Mouse (Mus musculus): ENCODE measurements at regions not wholly inside any gene's neighbourhood (a gene's known extent, or its start where the extent isn't known, plus 50 kb on each side); places are given as distances from the start of the nearest gene placed in this dataset.
A peak's percentile ranks its signal among the peaks of the same experiment; 100 is the strongest.

- Histone ChIP-seq H3K4me3 (ENCODE audit: insufficient read depth, poor library complexity, severe bottlenecking) (no peak overlapping the region), H3ac (ENCODE audit: control insufficient read depth, insufficient read length, low read depth) (no peak overlapping the region), H3K27me3 (ENCODE audit: control insufficient read depth, insufficient read depth, insufficient read length) (no peaks in the 10 kb centered on the region)
Observed at GRCm38 (mm10) chr6:31053003-31053402, 94.1 kb upstream of the Klf14 start.

DNA sequence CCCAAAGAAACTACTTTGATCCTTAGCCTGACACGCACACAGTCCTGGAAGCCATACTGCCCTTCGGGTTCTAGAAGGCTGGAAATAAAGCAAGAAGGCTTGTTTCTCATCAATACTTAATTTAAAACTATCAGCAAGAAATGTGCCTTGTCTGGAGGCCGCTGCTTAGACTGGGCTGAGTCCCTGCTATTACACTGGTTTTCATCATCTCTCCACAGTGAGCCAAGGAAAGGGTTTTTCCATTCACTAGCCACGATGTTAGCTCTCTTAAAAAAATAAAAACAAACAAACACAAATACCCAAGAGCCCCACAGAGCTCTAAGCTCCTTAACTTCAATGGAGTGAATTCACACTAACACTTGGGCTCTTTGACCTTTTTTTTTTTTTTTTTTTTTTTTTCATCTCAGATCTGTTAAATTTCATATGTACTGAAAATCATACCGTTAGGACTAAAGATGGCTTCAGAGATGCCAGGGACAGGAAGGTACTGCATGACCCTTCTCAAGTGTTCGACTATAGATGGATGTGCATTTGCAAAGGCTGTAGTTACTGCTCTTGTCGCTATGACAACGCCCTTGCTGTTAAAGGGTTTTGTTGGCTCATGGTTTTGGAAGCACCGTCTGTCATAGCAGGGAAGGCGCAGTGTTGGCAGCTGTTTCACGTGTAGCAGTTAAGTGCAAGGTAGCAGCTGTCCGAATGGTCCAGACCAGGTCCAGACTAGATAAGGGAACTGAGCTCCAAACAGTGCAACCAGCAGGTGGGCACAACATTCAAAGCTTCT is 98.1 kb upstream of the Klf14 start:
- Histone ChIP-seq H3K79me3 (ENCODE audit: low read depth) (peaks cover 8% of the 10 kb centered on the region), H3K36me3 (ENCODE audit: control insufficient read depth, insufficient read depth) (peaks cover 80% of the 10 kb centered on the region), H3K79me2 (ENCODE audit: control insufficient read depth, insufficient read depth) (peaks cover 24% of the 10 kb centered on the region), H3ac (ENCODE audit: control insufficient read depth, insufficient read length, low read depth) (no peak overlapping the region), H3K4me3 (ENCODE audit: insufficient read depth, poor library complexity, severe bottlenecking) (no peak overlapping the region), H3K27me3 (ENCODE audit: control insufficient read depth, insufficient read depth, insufficient read length) (no peaks in the 10 kb centered on the region)
- TF ChIP-seq MYOG (IDR thresholded peaks at IDR 0.05; ENCODE audit: control insufficient read depth, extremely low read depth, insufficient read length), result no peak
- TF ChIP-seq CTCF (IDR thresholded peaks at IDR 0.05; ENCODE audit: control insufficient read depth, insufficient read depth, insufficient read length), result no peak
- no peak for TF ChIP-seq FOSL1 (IDR thresholded peaks at IDR 0.05; ENCODE audit: insufficient read depth, low read length, poor library complexity, severe bottlenecking)
- TF ChIP-seq CEBPB (IDR thresholded peaks at IDR 0.05; ENCODE audit: low read depth), result no peak
- no peak for TF ChIP-seq USF1 (IDR thresholded peaks at IDR 0.05; ENCODE audit: low read depth)
- TF ChIP-seq MAX (IDR thresholded peaks at IDR 0.05), result no peak
- TF ChIP-seq MYOD1 (IDR thresholded peaks at IDR 0.05; ENCODE audit: control insufficient read depth, insufficient read length, low read depth), result no peak

More at GRCm38 (mm10) chr6:31053003-31053402, 94.1 kb upstream of the Klf14 start:
- TF ChIP-seq CTCF (IDR thresholded peaks at IDR 0.05; ENCODE audit: control insufficient read depth, insufficient read depth, insufficient read length), result no peak
- no peak for TF ChIP-seq FOSL1 (IDR thresholded peaks at IDR 0.05; ENCODE audit: insufficient read depth, low read length, poor library complexity, severe bottlenecking)
- peak; percentile 72 for TF ChIP-seq MAX (IDR thresholded peaks at IDR 0.05)
- peak; percentile 66 for TF ChIP-seq USF1 (IDR thresholded peaks at IDR 0.05; ENCODE audit: low read depth)
- no peaks in the 10 kb centered on the region for H3K79me2 ChIP-seq (ENCODE audit: control insufficient read depth, insufficient read depth)
- H3K79me3 ChIP-seq (ENCODE audit: low read depth), result no peaks in the 10 kb centered on the region
- H3K36me3 ChIP-seq (ENCODE audit: control insufficient read depth, insufficient read depth), result peaks cover 40% of the 10 kb centered on the region

DNA sequence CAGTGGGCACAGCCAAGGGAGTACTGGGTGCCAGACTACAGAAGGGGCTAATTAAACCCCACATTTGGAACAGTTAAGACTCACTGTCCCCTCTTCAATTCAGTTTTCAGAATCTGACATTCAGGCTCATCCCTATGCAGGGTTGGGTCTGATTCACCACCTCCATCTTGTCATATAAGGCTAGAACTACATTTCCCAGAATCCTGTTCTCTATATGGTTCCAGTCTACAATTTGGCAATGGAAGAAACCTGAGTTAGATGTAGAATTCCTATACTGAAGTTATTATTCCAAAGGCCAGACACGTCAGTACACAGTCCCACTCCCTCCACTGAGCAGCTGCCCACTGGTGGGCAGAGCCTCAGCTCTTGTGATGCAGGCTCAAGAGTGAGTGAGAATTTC is 99.4 kb upstream of the Klf14 start:
- Histone ChIP-seq H3K4me3 (ENCODE audit: insufficient read depth, poor library complexity, severe bottlenecking) (no peak overlapping the region), H3K79me3 (ENCODE audit: low read depth) (peaks cover 9% of the 10 kb centered on the region), H3K36me3 (ENCODE audit: control insufficient read depth, insufficient read depth) (peaks cover 93% of the 10 kb centered on the region), H3K27me3 (ENCODE audit: control insufficient read depth, insufficient read depth, insufficient read length) (no peaks in the 10 kb centered on the region), H3K79me2 (ENCODE audit: control insufficient read depth, insufficient read depth) (peaks cover 36% of the 10 kb centered on the region), H3ac (ENCODE audit: control insufficient read depth, insufficient read length, low read depth) (no peak overlapping the region)
- no peak for TF ChIP-seq MYOD1 (IDR thresholded peaks at IDR 0.05; ENCODE audit: control insufficient read depth, insufficient read length, low read depth)
- no peak for TF ChIP-seq CTCF (IDR thresholded peaks at IDR 0.05; ENCODE audit: control insufficient read depth, insufficient read depth, insufficient read length)
- no peak for TF ChIP-seq FOSL1 (IDR thresholded peaks at IDR 0.05; ENCODE audit: insufficient read depth, low read length, poor library complexity, severe bottlenecking)
- TF ChIP-seq CEBPB (IDR thresholded peaks at IDR 0.05; ENCODE audit: low read depth), result no peak
- no peak for TF ChIP-seq MAX (IDR thresholded peaks at IDR 0.05)
- TF ChIP-seq MYOG (IDR thresholded peaks at IDR 0.05; ENCODE audit: control insufficient read depth, extremely low read depth, insufficient read length), result no peak
- TF ChIP-seq USF1 (IDR thresholded peaks at IDR 0.05; ENCODE audit: low read depth), result no peak

DNA sequence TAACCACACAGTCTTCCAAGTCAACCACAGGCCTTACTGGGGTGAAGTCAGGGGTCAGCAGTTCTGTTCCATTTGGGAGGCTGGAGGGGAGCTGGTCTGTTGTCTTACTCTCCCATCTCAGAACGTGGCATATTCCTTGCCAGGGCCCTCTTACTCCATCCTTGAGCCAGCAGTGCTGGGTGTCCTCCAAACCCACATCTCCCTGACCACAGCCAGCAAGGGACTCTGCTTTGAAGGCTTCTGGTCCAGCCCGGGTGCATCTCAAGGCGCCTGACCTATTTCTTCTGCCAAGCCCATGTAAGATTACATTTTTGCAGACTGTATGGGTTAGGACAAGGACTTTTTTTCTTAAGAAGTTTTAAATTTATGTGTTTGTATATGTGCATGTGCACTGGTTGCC is 100.1 kb upstream of the Klf14 start:
- Histone ChIP-seq H3K27me3 (ENCODE audit: control insufficient read depth, insufficient read depth, insufficient read length) (no peaks in the 10 kb centered on the region), H3K79me3 (ENCODE audit: low read depth) (peaks cover 9% of the 10 kb centered on the region), H3K79me2 (ENCODE audit: control insufficient read depth, insufficient read depth) (peaks cover 42% of the 10 kb centered on the region), H3K4me3 (ENCODE audit: insufficient read depth, poor library complexity, severe bottlenecking) (no peak overlapping the region), H3ac (ENCODE audit: control insufficient read depth, insufficient read length, low read depth) (no peak overlapping the region), H3K36me3 (ENCODE audit: control insufficient read depth, insufficient read depth) (peaks cover 98% of the 10 kb centered on the region)
- TF ChIP-seq CEBPB (IDR thresholded peaks at IDR 0.05; ENCODE audit: low read depth) (no peak), USF1 (IDR thresholded peaks at IDR 0.05; ENCODE audit: low read depth) (no peak), MYOD1 (IDR thresholded peaks at IDR 0.05; ENCODE audit: control insufficient read depth, insufficient read length, low read depth) (no peak), MAX (IDR thresholded peaks at IDR 0.05) (no peak), FOSL1 (IDR thresholded peaks at IDR 0.05; ENCODE audit: insufficient read depth, low read length, poor library complexity, severe bottlenecking) (no peak), CTCF (IDR thresholded peaks at IDR 0.05; ENCODE audit: control insufficient read depth, insufficient read depth, insufficient read length) (no peak), MYOG (IDR thresholded peaks at IDR 0.05; ENCODE audit: control insufficient read depth, extremely low read depth, insufficient read length) (no peak)

- Histone ChIP-seq H3K79me2 (ENCODE audit: control insufficient read depth, insufficient read depth) (peaks cover 71% of the 10 kb centered on the region), H3K4me3 (ENCODE audit: insufficient read depth, poor library complexity, severe bottlenecking) (no peak overlapping the region), H3K36me3 (ENCODE audit: control insufficient read depth, insufficient read depth) (peaks cover 100% of the 10 kb centered on the region), H3K79me3 (ENCODE audit: low read depth) (peaks cover 28% of the 10 kb centered on the region), H3K27me3 (ENCODE audit: control insufficient read depth, insufficient read depth, insufficient read length) (no peaks in the 10 kb centered on the region), H3ac (ENCODE audit: control insufficient read depth, insufficient read length, low read depth) (no peak overlapping the region)
- no peak for TF ChIP-seq MYOD1 (IDR thresholded peaks at IDR 0.05; ENCODE audit: control insufficient read depth, insufficient read length, low read depth)
- TF ChIP-seq MYOG (IDR thresholded peaks at IDR 0.05; ENCODE audit: control insufficient read depth, extremely low read depth, insufficient read length), result no peak
- no peak for TF ChIP-seq CEBPB (IDR thresholded peaks at IDR 0.05; ENCODE audit: low read depth)
- TF ChIP-seq FOSL1 (IDR thresholded peaks at IDR 0.05; ENCODE audit: insufficient read depth, low read length, poor library complexity, severe bottlenecking), result no peak
- no peak for TF ChIP-seq CTCF (IDR thresholded peaks at IDR 0.05; ENCODE audit: control insufficient read depth, insufficient read depth, insufficient read length)
- no peak for TF ChIP-seq USF1 (IDR thresholded peaks at IDR 0.05; ENCODE audit: low read depth)
- no peak for TF ChIP-seq MAX (IDR thresholded peaks at IDR 0.05)
Observed at GRCm38 (mm10) chr6:31061813-31062212, 102.9 kb upstream of the Klf14 start.

Data from C2C12 (cell line).